Mouse (Mus musculus) embryonic facial prominence, embryonic 12.5 days (tissue): Measurements from ENCODE around the gene Hexim2. TPM values are rescaled to one million over a fixed set of nuclear protein-coding genes. Genes with fewer than 3 reads are reported as not detected.

Experiments
- ATAC-seq: fragments of 200-750 bp; cut with Nextera tagmentation; 2 replicates; pipeline ENCODE4 v1.8.0; 2017; ENCODE audit not compliant: insufficient number of reproducible peaks, insufficient read depth, low FRiP score, low TSS enrichment
- H3K27ac ChIP-seq: fragments of 300-500 bp; sonication (generic); 2 replicates; pipeline ENCODE4 v1.5.1; 2016; ENCODE audit warnings: mild to moderate bottlenecking
- H3K27me3 ChIP-seq: fragments of 300-500 bp; sonication (generic); 2 replicates; pipeline ENCODE4 v1.6.1; 2016; ENCODE audit warnings: mild to moderate bottlenecking, moderate library complexity
- H3K36me3 ChIP-seq: fragments of 300-500 bp; sonication (generic); 2 replicates; pipeline ENCODE4 v1.6.1; 2016; ENCODE audit warnings: mild to moderate bottlenecking
- H3K4me1 ChIP-seq: fragments of 300-500 bp; sonication (generic); 2 replicates; pipeline ENCODE4 v1.6.1; 2016
- H3K4me2 ChIP-seq: fragments of 300-500 bp; sonication (generic); replicated peaks from 2 replicates; pipeline ENCODE4 v1.6.1; 2016; ENCODE audit warnings: mild to moderate bottlenecking, moderate library complexity
- H3K4me3 ChIP-seq: fragments of 300-500 bp; sonication (generic); 2 replicates; pipeline ENCODE4 v1.5.1; 2016; ENCODE audit warnings: mild to moderate bottlenecking
- H3K9ac ChIP-seq: fragments of 300-500 bp; sonication (generic); 2 replicates; pipeline ENCODE4 v1.6.1; 2016; ENCODE audit warnings: mild to moderate bottlenecking, moderate library complexity
- H3K9me3 ChIP-seq: fragments of 300-500 bp; sonication (generic); 2 replicates; pipeline ENCODE4 v1.6.1; 2016; ENCODE audit warnings: mild to moderate bottlenecking, moderate library complexity
- WGBS: fragments of 180-500 bp; shearing (Covaris S2); methylation state at CpG from one replicate; pipeline ENCODE4 v1.1.7; 2016; 5-methylcytosine and 5-hydroxymethylcytosine counted together
- polyA plus RNA-seq: library from polyadenylated mRNA; unstranded; fragments of >200 nt; fragmentation: Nextera tagmentation; extraction: Ambion mirVana; gene quantifications from 2 replicates; pipeline ENCODE4 v1.2.1, GENCODE M21; 2016

Hexim2 gene
- polyA plus RNA-seq, 1 experiment from 2014 or later: 13.5 TPM

GRCm38 (mm10) chr11:103171286-103171620 is 39.0 kb downstream of the Hexim2 start:
- Histone ChIP-seq H3K4me2 (peak overlapping the region; percentile 99), H3K9me3 (no peaks in the 10 kb centered on the region), H3K4me1 (peaks cover 8% of the 10 kb centered on the region; the same call in 1 of the 2 replicates), H3K27me3 (peaks cover 52% of the 10 kb centered on the region), H3K4me3 (peak overlapping the region; percentile 58), H3K27ac (0 out of 2 replicates have a peak overlapping the region, but pooled peaks have one; percentile 3), H3K36me3 (no peaks in the 10 kb centered on the region), H3K9ac (peak overlapping the region; percentile 43)
- 2% methylated on average over 21 of the region's 23 CpGs for WGBS
- ATAC-seq: no peak

- Histone ChIP-seq H3K36me3 (no peaks in the 10 kb centered on the region), H3K4me2 (peak overlapping the region; percentile 99), H3K9ac (no peak overlapping the region), H3K27me3 (peaks cover 52% of the 10 kb centered on the region), H3K27ac (no peak overlapping the region), H3K4me3 (peak overlapping the region; percentile 58; the same call in 1 of the 2 replicates), H3K9me3 (no peaks in the 10 kb centered on the region), H3K4me1 (peaks cover 8% of the 10 kb centered on the region; the same call in 1 of the 2 replicates)
- WGBS: 53% methylated on average over 9 of the region's 9 CpGs
- ATAC-seq: no peak
These were observed 39.6 kb downstream of the Hexim2 start for GRCm38 (mm10) chr11:103171703-103172391.

GRCm38 (mm10) chr11:103172392-103173040 is 40.3 kb downstream of the Hexim2 start:
- H3K27me3 ChIP-seq: peaks cover 52% of the 10 kb centered on the region
- no peak overlapping the region for H3K4me2 ChIP-seq
- no peak overlapping the region for H3K4me3 ChIP-seq
- H3K27ac ChIP-seq: no peak overlapping the region
- H3K36me3 ChIP-seq: no peaks in the 10 kb centered on the region
- peaks cover 8% of the 10 kb centered on the region; the same call in 1 of the 2 replicates for H3K4me1 ChIP-seq
- no peak overlapping the region for H3K9ac ChIP-seq
- no peaks in the 10 kb centered on the region for H3K9me3 ChIP-seq
- no peak for ATAC-seq
- WGBS: 55% methylated on average over 6 of the region's 6 CpGs

- H3K27me3 ChIP-seq: peaks cover 52% of the 10 kb centered on the region
- H3K9ac ChIP-seq: no peak overlapping the region
- H3K4me3 ChIP-seq: no peak overlapping the region
- no peak overlapping the region for H3K27ac ChIP-seq
- no peaks in the 10 kb centered on the region for H3K36me3 ChIP-seq
- H3K9me3 ChIP-seq: no peaks in the 10 kb centered on the region
- H3K4me2 ChIP-seq: no peak overlapping the region
- H3K4me1 ChIP-seq: peaks cover 8% of the 10 kb centered on the region; the same call in 1 of the 2 replicates
- WGBS: 84% methylated on average over 7 of the region's 7 CpGs
- no peak for ATAC-seq
These were observed 41.0 kb downstream of the Hexim2 start for GRCm38 (mm10) chr11:103173041-103173770.

- 93% methylated on average over 11 of the region's 11 CpGs for WGBS
- no peaks in the 10 kb centered on the region for H3K36me3 ChIP-seq
- H3K4me2 ChIP-seq: no peak overlapping the region
- no peak overlapping the region for H3K27ac ChIP-seq
- H3K9ac ChIP-seq: no peak overlapping the region
- H3K4me3 ChIP-seq: no peak overlapping the region
- H3K27me3 ChIP-seq: peaks cover 51% of the 10 kb centered on the region
- H3K4me1 ChIP-seq: peaks cover 8% of the 10 kb centered on the region; the same call in 1 of the 2 replicates
- no peaks in the 10 kb centered on the region for H3K9me3 ChIP-seq
- no peak for ATAC-seq
These were observed 41.6 kb downstream of the Hexim2 start for GRCm38 (mm10) chr11:103173771-103174344.

- H3K4me1 ChIP-seq: peaks cover 8% of the 10 kb centered on the region; the same call in 1 of the 2 replicates
- WGBS: 68% methylated on average over 5 of the region's 5 CpGs
- no peak overlapping the region for H3K27ac ChIP-seq
- no peak overlapping the region for H3K4me3 ChIP-seq
- H3K36me3 ChIP-seq: no peaks in the 10 kb centered on the region
- ATAC-seq: no peak
- H3K4me2 ChIP-seq: no peak overlapping the region
- no peaks in the 10 kb centered on the region for H3K9me3 ChIP-seq
- no peak overlapping the region for H3K9ac ChIP-seq
- peaks cover 46% of the 10 kb centered on the region for H3K27me3 ChIP-seq
These were observed 42.2 kb downstream of the Hexim2 start for GRCm38 (mm10) chr11:103174411-103174832.

DNA sequence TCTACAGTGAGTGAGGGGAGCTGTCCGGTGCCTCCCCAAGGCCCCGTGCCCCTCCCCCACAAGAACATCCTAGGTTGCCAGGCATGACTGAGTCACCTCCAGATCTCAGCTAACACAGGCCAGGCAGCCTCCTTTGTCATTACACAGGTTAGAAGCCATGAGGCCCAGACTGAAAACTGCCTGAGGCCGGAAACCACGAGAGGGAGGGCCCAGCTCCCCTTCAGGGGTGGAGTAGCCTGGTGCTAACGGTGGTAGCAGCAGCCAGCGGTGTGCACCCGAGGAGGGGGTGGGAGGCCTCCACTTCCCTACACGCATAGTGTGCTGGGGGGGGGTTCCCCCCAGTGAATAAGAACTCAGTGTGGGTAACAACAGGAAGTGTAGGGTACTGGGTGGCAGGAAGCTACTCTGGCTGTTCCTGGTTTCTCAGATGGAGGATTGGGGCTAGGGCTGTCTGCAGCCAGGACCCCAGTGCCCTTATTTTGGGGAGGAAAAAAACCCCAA is 42.7 kb downstream of the Hexim2 start:
- no peak for ATAC-seq
- WGBS: 45% methylated on average over 8 of the region's 8 CpGs
- no peaks in the 10 kb centered on the region for H3K36me3 ChIP-seq

DNA sequence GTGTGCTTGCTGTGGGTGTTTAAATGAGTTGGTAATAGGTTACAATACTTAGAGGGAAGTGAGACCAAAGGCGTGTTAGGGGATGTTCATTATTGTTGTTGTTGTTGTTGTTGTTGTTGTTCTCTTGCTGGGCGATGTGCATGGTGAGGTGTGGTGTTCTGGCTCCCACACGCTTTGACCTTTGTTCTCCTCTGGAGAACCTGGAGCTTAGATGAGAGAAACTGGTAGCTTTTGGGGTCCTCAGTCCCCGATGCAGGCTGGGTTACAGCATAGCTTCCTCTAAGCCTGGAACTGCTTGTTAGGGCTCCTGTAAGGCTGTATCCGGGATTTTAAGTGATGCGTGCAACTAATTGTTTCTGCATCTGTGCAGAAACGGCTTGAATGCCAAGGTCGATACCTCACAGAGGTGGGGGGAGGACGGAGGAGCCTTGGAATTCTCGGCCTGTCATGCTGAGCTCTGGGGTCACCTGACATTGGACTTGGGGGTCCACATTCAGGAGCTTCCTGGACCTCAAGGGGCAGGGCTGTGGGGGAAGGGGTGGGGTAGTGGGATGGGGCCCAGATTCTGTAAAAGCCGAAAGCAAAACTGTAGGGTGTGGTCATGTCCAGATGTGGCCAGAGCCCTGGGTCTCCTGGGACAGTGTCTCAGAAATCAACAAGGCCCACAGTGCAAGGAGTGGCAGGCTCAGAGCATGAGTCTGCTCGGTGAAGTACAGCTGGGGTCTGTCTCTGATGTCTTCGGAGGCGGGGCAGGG is 43.6 kb downstream of the Hexim2 start:
- H3K9ac ChIP-seq: no peak overlapping the region
- no peak overlapping the region for H3K4me2 ChIP-seq
- peaks cover 8% of the 10 kb centered on the region; the same call in 1 of the 2 replicates for H3K4me1 ChIP-seq
- no peak overlapping the region for H3K27ac ChIP-seq
- H3K36me3 ChIP-seq: no peaks in the 10 kb centered on the region
- peaks cover 32% of the 10 kb centered on the region for H3K27me3 ChIP-seq
- WGBS: 69% methylated on average over 14 of the region's 14 CpGs
- no peak overlapping the region for H3K4me3 ChIP-seq
- no peaks in the 10 kb centered on the region for H3K9me3 ChIP-seq
- no peak for ATAC-seq

More for the DNA sequence above, 42.7 kb downstream of the Hexim2 start:
- Histone ChIP-seq H3K4me1 (peaks cover 8% of the 10 kb centered on the region; the same call in 1 of the 2 replicates), H3K4me2 (no peak overlapping the region), H3K4me3 (no peak overlapping the region), H3K9me3 (no peaks in the 10 kb centered on the region), H3K9ac (no peak overlapping the region), H3K27me3 (peaks cover 41% of the 10 kb centered on the region), H3K27ac (no peak overlapping the region)

DNA sequence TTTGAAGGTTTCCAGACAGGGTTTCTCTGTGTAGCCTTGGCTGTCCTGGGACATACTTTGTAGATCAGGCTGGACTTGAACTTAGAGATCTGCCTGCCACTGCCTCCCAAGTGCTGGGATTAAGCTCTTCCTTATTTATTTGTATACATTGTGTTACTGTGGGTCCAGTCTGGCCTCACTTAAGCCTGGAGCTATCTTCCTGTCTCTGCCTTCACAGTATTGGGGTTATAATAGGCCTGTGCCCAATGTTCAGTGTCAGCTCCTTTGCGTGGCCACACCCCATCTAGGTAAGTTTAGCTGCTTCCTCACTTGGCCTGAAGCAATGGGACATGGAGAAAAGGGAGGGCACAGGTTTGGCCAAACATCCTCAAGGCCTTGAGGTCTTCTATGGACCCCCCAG is 44.3 kb downstream of the Hexim2 start:
- no peak for ATAC-seq
- no peak overlapping the region for H3K9ac ChIP-seq
- H3K27ac ChIP-seq: no peak overlapping the region
- H3K4me1 ChIP-seq: peaks cover 3% of the 10 kb centered on the region; the same call in 1 of the 2 replicates
- 96% methylated on average over 1 of the region's 1 CpGs for WGBS
- no peak overlapping the region for H3K4me3 ChIP-seq
- H3K27me3 ChIP-seq: peaks cover 26% of the 10 kb centered on the region
- no peak overlapping the region for H3K4me2 ChIP-seq
- no peaks in the 10 kb centered on the region for H3K36me3 ChIP-seq
- no peaks in the 10 kb centered on the region for H3K9me3 ChIP-seq

GRCm38 (mm10) chr11:103177216-103177615 is 45.0 kb downstream of the Hexim2 start:
- no peak overlapping the region for H3K4me3 ChIP-seq
- peaks cover 18% of the 10 kb centered on the region for H3K27me3 ChIP-seq
- no peaks in the 10 kb centered on the region for H3K36me3 ChIP-seq
- peaks cover 3% of the 10 kb centered on the region; the same call in 1 of the 2 replicates for H3K4me1 ChIP-seq
- WGBS: 83% methylated on average over 5 of the region's 5 CpGs
- H3K4me2 ChIP-seq: no peak overlapping the region
- no peaks in the 10 kb centered on the region for H3K9me3 ChIP-seq
- no peak for ATAC-seq
- H3K9ac ChIP-seq: no peak overlapping the region
- no peak overlapping the region for H3K27ac ChIP-seq
